Mouse (Mus musculus) layer of hippocampus, adult 9-10 months (tissue): ENCODE measurements around the gene Tspan5.

ENCODE experiments used
- DNase-seq: peaks from one replicate; pipeline ENCODE4 v3.0.0; 2022; ENCODE audit warnings: low spot score

The Tspan5 gene

DNA sequence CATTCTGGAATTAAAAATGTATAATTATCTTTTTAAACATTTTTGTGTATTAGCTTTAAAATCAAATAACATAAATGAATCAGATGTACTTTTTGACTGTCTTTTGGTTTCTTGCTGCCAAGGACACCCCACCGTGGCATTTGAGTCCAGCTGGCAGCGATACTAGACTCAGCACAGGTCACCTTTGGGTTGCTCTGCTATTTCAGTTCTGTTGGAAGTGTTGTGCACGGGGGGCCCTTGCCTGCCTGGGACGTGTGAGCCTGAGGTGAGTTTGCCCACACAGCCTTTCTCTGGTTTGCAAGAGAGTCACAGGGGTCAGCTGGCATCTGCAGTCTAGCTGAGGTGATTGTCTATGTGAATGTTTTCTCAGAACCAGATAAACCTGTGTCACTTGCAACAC, 65.8 kb downstream of the Tspan5 start:
- DNase-seq, result no peak

DNA sequence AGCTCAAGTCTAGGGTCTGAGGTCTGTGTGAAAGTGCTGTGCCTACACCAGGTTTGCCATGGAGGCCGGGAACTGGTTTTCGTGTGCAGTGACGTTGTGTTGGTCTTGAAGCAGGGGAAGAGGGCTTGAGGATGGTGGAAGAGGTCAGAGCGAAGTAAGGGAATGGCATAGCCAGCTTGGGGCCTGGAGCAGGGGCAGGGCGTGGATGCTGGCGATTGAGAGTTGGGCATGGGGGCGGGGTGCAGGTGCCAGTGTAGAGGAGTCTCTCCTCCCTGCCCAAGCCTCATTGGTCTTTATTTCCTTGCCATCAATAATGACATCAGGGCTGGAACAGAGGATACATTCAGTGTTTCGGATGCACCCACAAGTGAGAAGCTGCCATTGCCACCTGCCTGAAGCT, 67.5 kb downstream of the Tspan5 start:
- DNase-seq, result no peak

DNA sequence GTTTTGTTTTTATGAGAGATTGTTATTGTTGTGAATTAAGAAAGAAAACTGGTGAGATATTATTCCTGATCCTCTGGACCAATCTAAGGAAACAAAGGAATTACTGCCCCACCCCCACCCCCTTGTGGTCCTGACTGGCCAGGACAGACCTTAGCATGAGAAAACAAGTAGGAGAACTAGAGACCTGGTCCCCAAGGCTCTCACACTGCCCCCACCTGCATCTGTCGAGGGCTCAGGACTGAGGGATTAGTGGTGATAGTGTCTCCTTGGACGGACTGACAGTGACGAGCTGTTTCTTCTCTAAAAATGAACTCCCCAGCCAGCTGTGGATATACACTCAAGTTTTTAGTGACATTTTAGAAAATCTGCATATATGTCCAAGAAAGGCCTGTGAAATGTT, 70.6 kb downstream of the Tspan5 start:
- no peak for DNase-seq

DNA sequence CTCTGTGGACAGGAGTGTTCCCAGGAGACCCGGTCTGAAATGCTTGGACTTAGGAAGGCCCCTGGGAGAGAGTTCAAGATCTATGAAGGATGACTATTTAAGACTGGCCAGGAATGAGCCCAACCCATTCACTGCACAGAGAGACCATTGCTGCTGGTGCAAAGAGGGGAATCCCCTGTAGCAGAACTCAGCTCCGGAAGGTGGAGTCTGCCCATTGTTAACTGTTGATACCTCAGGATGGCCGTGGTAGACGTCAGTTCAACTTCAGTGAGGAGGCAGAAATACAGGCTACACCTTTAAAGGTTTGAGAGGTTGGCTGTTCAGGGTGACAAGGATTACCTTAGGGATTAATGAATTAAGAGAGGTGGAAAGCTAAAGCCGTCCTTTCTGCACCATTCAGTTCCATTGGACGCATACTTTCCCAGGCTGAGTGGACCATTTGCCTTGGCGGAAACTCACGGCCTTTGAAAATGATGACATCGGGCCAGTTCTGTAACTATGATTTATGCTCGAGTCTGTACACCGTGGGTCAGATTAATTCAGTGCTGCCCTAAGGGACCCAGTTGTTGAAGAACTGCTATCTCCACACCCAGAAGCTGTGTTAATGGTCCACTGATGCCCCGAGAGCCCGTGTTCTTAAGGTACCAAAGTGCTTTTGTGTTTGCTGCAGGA, 71.3 kb downstream of the Tspan5 start:
- no peak for DNase-seq

DNA sequence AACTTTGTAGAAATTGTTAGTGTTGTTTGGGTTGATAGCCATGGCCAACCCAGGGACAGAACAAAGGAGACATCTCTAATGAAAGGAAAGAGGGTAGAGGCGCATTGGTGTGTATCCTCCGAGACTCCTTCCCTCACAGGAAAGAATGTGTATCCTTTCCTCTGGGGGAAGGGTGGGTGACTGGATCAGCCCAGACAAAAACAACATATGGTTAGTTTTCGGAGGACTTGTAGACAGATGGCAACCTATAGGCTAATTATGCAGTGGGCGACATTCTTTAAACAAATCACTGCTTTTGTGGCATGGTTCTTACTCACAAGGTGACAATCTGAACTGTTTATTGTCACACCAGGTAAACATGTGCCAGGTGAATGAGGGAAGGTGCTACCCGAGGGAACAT, 72.5 kb downstream of the Tspan5 start:
- no peak for DNase-seq

DNA sequence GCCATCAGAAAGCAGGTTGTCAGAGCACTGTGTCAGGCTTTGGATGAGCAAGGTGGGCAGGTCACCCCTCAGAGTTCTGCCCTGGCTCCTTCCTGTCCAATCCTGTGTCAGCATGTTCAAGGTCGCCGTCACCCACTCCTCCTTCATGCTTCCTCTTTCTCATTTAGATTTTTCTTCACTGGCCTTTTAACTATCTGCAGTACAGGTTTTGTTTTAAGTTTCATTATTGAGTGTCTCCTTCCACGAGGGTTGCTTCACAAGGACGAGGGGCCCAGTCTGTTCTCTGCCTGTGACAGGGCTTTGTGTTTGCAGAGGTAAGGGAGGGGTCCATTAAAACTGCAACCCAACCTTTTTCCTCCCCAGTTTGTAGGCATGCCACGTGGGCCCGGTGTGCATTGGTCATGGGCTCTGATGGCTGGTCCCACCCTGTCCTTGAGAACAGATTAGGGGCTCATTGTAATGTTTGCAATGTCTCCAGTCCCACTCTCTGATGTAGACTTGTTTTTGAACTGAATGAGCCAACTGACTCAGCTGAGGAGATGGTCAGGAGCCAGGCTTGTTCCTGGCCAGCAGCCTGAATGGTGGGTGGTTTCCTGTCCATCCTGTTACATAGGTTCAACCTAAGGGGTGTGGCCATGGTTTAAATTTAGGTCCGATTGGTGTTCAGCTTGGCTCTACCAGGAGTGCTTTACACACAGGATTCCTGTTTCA, 73.3 kb downstream of the Tspan5 start:
- no peak for DNase-seq

DNA sequence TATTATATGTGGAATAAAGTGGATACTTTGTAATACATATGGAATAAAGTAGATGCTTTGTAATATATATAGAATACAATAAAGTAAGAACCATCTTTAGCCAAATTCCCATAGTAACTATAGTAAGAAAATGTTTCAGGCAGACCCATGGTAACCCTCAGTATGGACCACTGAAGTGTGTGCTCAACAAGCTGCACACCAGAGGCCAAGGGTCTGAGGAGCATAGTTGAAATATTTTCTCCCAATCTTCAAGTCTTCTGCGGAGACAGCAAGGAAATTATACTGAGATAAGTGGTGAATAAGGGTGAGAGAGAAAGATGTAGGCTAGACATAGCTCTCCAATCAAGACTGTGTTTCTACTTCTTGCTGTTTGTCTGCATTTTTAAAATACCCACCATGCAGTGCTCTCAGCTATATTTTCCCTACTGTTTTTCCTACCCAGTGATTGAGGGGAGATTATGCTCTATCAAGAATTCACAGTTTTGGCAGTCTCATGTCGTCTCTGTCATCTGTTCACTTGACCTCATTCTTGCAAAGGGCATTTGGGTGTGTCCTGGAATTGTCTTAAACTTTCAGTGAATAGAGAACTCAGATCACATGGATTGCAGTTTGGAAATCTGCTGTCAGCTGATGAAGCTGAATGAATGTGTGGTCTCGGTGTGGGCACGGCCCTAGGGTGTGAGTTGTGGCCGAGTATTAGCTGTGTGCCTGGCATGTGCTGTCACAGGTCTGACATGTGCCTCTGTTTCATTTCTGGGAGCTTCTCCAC, 75.1 kb downstream of the Tspan5 start:
- no peak for DNase-seq

DNA sequence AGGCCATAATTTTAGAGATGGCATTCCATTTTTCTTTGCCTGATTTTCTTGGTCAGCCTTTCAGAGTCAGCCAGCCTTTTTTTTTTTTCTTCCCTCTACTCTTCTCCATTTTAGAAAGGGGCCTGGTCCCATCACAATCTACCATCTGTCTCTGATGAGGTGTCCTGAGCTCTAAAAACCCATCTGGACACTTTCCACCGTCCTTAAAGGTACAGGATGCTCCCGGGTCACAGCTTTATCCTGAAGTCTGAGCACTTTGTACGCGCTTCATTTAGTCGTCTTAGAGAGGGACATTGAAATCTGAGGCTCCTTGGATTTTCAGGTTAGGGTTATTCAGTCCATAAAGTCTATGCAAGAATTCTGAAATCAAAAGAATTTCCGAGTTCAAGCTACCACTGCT, 77.9 kb downstream of the Tspan5 start:
- DNase-seq, result no peak

DNA sequence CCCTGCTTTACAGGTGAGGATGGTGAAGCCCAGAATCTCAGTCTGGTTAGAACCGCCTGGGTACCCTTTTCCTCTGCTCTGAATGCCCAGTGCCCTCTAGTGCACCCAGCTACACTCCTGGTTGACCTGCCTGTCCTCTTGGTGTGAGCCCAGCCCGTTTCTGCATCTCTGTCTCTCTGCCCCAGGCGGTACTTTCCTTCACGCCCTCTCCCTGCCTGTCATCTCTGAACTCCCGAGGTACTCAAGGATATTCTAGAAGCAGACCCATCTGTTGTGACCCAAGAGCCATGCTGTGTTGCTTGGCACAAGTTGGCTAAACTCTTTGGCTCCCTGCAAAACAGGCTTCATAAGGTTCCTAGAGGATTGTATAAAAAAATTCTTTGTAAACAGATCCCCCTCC, 78.3 kb downstream of the Tspan5 start:
- no peak for DNase-seq

DNA sequence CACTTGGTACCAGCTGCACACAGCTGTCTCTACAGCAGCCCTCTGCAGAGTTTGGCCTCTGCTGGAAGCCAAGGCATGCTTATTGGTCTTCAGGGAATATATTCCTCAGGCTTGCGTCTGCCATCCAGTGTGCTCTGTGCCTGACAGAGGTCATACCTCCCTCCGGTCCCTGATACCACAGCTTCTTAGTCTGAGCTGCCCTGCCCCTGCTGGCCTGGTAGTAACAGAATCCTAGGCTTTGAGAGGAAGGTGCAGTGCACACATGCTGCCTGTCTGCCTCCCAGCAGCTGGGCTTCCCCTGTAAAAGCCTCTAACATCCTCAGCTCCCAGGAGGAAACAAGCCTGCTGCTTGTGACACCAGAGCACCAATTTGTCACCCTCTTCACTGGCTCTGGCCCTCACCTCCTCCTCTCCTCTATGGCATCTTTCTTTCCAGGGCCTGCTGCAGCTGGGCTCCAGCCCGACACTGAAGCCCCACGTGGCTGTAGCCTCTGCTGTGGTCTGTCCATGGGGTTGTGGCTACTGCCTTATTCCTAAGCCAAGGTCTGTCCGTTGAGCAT, 80.0 kb downstream of the Tspan5 start:
- DNase-seq, result no peak

DNA sequence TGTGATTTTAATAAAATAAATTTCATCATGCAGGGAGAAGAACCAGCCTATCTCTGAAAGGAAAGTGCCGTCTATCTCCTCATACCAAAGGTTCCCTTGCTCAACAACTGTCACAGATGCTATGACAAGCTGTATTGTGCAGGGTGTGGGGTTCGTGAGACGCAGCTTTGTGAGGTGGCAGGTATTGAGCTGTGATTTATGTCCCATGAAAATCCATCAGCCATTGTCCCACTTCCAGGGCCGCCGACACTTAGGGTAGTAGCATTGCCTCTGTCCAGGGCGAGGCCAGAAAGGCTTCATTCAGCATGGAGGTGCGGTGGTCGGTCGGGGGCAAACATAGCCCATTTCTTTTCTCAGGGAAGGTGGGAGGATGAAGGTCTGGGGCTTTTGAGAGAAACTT, 81.9 kb downstream of the Tspan5 start:
- no peak for DNase-seq

DNA sequence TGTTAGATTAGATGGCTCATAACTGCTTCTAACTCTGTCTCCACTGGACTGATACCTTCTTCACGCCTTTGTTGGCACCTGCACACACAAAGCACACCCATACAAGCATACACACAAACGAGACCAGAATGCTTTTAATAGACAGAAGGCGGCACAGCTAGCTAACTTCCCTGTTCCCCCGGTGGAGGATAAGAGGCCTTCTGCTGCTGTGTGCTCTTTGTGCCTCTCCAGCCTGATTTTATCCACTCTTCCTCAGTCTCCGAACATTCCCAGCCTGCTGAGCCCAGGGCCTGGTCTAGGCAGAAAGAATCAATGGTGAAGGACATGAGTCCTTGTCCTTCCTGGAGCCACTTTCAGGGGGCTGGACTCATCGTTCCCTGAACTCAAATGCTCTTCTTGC, 83.3 kb downstream of the Tspan5 start:
- no peak for DNase-seq

DNA sequence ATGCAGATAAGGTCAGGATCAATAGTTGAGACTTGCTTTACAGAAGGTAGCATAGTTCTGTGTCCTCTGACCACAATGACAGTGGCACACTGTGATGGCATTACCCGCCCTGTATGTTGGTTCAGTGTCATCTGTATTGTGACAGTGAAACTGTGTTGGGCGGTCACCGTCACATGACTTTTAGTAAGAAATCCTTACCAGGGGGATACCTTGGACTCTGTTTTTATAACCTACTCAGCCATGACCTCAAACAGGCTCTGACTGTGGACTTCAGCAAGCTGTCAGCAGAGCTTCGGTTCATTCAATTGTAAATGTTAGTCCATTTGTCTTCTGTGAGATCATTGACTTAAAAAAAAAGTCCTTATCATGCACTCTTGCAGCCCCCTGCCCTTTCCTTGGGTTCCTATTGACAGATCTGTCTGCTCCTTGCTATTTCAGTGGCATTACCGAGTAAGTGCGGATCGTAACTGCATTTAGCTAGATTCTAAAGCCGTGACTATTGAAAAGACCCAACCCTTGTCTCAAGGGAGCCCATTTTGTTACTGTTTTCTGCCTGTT, 84.3 kb downstream of the Tspan5 start:
- no peak for DNase-seq

DNA sequence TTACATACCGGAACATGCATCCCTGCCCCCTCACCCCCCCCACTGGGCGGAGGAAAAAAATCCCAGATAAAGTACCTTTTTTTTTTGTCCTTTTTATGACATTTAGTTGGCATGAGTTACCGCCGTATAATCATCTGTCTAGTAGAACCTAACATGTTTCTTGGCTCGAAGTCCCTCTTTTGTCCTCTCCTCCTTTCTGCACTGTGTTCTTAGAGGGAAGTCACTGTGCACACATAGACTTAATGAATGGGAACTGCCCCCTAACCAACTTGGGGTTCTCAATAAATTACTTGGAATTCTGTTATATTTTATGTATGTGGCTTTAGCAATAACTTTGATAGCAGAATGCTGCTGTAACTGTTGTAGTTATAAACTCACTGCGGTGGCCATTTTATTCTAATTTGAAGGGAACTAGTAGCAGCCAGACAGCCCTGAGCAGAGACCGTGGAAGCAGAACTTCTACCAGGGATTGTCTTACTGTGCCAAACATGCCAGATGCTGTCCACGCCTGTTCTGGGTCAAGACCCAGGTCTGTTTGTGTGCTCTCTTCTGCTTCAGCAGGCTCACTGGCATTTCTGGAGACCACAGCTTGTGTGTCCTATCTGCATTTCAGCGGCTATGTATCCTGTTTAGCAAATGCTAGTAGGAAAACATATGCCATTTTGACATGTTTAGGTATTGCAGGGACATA, 91.0 kb downstream of the Tspan5 start:
- DNase-seq, result no peak

DNA sequence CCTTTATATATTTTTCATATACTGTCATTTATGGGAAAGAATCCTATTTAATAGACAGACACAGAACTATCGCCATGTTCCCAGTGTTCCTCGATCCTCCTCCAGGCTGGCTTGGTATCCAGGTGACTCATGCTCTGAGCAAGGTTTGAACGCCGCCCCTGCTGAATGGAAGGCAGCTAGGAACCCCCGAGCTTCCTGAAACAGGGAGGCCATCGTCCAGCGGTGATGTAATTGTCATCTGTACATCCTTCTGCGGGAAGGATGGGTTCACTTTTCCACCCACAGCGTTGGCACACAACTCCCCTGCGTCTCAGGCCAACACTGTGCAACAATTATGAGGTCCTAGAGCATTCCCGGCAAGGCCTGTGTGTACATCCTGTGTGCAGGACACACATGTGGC, 92.2 kb downstream of the Tspan5 start:
- no peak for DNase-seq

DNA sequence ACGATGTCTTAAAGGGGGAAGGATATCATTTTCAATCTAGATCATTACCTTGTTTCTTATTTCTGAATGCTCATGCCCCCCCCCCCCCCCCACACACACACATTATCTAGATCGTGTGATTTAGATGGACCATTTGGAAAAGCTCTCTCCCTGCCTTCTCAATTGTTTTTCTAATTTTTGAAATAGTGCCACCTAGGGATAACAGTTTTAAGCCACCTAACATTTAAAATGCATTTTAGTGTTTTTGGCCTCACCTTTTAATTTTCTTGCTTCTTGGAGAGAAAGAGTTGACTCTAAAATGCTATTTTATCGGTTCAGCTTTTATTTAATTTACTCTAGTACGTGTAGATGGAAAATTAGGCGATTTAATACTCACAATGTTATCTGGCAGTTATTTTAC, 94.9 kb downstream of the Tspan5 start:
- no peak for DNase-seq

DNA sequence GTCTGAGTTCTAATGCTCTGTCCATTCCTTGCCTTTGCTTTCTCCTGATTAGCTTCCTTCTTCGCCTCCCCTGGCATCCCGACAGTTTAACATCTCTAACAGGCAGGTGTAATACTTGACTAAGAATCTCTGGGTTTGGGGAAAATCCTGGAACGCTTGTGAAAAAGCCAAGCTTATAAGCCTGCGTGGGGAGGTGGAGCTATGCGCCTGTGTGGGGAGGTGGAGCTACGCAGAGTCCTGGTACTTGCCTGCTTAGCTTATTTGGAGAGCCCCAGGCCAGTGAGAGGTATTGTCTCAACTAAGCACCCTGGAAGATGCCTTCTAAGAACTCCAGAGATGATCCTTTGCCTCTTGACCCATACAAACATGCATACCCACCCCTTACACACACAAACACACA, 95.7 kb downstream of the Tspan5 start:
- no peak for DNase-seq

DNA sequence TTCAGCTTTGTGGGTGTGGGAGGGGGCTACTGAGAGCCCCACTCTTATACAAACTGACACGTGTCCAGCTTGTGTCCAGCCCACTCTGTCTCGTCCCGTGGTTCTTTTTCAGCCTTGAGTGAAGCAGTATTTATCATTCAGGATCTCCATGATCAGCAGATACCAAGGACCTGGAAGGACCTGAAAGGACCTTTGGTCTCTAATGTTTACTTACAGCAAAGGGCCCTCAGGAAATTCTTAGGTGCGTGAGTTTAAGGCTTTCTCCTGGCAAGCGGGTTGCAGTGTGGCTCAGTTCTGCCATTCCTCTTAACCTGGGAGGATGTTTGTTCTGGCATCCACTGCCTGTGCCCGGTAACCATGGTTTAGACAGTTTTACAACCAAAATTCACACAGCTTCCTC, 97.7 kb downstream of the Tspan5 start:
- DNase-seq, result no peak

DNA sequence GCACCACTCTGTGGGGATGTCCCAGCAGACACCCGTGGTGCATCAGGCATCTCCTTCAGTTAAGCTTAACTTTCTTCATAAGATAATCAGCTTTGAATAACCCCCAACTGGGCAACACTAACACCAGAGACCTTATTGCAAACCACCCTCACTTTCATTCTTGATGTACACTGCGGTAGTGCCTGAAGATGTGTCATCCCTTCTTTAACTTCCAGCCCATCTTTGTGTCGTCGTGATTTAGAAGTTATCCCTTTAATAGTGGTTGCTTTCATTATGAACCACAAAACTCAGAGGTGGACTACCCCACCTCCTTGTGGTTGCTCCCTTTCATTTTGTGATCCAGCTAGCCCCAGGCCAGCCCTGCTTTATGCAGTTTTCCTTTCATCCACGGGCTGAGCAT, 99.3 kb downstream of the Tspan5 start:
- DNase-seq, result no peak

DNA sequence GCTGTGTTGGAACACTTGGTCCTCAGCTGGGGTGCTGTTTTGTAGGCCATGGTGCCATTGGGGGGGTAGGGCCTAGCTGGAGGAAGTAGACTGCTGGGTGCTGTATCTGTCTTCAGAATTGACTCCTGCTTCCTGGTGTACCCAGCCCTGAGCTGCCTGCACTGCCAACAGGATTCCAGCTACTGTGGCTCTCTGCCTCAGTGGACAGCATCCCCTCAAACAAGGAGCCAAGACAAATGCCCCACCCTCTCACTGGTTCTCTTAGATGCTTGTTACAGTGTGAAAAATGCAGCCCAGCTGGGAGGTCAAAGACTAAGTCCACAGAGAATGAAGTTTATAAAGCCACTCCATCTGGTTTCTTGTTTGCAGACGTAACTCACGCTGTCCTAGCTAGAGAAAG, 101.2 kb downstream of the Tspan5 start:
- no peak for DNase-seq

DNA sequence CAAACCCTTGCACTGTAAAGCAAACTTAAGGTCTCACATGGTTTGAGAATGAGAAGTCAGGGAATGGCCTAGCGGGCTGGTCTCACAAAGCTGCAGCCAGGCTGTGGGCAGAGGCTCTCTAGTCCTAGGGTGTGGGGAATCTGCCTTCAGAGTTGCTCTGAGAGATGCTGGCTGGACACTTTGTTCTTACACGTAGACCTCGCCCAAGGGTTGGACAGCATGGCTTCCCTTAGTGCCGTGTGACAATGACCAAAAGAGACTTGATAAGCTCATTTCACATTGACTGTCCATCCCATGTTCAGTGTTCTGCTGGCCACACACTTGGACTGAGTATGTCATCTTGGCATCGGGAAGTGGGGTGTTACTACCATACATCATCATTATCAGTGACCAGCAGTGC, 101.6 kb downstream of the Tspan5 start:
- DNase-seq, result no peak

DNA sequence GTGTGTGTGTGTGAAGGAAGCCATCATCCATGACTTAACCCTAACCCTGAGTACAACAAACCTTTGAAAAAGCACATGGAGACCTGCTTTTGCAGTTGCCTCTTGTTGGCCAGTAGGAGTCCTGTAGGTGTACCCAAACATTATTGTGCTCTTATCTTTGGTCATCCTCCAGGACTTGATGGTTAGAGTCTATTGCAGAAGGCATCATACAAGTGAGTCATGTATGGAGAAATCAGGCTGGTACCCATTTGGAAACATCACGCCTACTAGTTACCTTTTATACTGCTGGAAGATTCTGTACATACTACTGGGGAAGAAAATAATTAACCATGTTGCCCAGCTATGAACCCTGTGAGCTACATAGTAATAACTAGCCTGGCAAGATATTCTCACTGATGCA, 103.8 kb downstream of the Tspan5 start:
- no peak for DNase-seq
